Mouse (Mus musculus): ENCODE results near the gene Fyb2. TPM values are rescaled to one million over a fixed set of nuclear protein-coding genes. Genes with fewer than 3 reads are reported as not detected.

Fyb2 gene
- polyA plus RNA-seq, 1 experiment from 2014 or later: not detected

DNA sequence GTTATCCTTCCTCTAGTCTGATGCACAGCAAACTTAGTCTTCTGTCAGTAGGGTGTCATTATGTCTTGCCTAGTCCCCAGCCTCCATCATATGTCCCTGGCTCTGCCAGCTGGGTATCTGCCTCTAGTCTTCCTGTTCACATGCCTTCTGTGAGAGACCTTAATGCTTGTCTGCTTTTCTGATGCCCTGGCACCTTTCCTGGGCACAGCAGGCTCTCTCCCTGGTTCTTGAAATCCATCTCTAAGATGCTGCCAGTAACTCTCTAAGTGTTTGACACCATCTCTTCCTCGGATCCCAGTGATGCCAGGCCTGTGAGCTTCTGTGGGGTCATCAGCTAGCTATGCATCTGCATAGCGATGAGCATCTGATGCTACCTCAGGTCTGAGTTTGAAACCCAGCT, 10.4 kb upstream of the Fyb2 start:
- no peak for ATAC-seq
- no peak overlapping the region for H3K27ac ChIP-seq
- no peaks in the 10 kb centered on the region for H3K9me3 ChIP-seq (replicated peaks)
- no peaks in the 10 kb centered on the region for H3K27me3 ChIP-seq (replicated peaks)
- no peaks in the 10 kb centered on the region for H3K4me1 ChIP-seq
- no peak overlapping the region for H3K4me3 ChIP-seq
- H3K9ac ChIP-seq: no peak overlapping the region
- 63% methylated on average over 2 of the region's 2 CpGs for WGBS (ENCODE audit: insufficient replicate concordance)
- no peaks in the 10 kb centered on the region for H3K36me3 ChIP-seq
- H3K4me2 ChIP-seq: no peak overlapping the region

DNA sequence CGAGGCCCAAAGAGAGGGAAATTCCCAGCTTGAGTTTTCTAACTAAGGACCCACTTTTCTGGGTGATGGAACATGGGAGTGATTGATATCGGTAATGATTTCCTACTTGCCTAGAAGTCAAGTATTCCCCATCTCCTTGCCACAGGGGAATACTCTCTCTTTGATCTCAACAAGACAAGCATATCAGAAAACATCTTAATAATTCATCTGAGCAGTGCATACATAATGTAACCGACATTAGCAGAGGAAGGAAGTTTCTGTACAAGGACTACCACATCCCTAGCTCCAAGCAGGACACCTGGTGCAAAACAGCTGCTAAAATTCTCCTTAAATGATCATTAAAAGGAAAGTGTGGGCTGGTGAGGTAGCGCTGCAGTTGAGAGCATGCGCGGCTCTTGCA, 8.2 kb upstream of the Fyb2 start:
- no peak for ATAC-seq

DNA sequence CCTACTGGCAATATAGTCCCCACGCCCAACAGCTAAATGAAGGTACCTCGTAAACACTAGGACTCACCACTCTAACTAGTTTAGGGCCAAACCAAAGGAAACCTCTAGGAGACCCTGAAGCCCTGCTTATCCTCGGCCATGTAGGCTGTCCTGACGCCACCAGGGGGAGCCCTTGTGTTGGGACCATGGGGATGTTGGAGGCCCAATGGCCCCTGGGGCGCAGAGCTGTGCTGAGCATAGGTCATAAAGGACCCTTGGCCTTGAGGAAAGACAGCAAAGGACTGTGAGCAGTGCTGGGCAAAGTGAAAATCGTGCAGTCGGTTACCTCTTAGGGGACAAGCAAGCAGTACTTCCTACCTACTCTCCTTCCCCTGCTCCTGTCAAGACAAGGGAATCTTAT, 1.6 kb upstream of the Fyb2 start:
- H3K4me2 ChIP-seq: no peak overlapping the region
- 23% methylated on average over 7 of the region's 7 CpGs for WGBS (ENCODE audit: insufficient replicate concordance)

More for the DNA sequence above, 8.2 kb upstream of the Fyb2 start:
- Histone ChIP-seq H3K27ac (no peak overlapping the region), H3K9ac (no peak overlapping the region), H3K4me3 (no peak overlapping the region), H3K27me3 (replicated peaks) (no peaks in the 10 kb centered on the region), H3K36me3 (no peaks in the 10 kb centered on the region), H3K4me1 (no peaks in the 10 kb centered on the region), H3K4me2 (no peak overlapping the region), H3K9me3 (replicated peaks) (no peaks in the 10 kb centered on the region)
- 68% methylated on average over 6 of the region's 6 CpGs for WGBS (ENCODE audit: insufficient replicate concordance)

DNA sequence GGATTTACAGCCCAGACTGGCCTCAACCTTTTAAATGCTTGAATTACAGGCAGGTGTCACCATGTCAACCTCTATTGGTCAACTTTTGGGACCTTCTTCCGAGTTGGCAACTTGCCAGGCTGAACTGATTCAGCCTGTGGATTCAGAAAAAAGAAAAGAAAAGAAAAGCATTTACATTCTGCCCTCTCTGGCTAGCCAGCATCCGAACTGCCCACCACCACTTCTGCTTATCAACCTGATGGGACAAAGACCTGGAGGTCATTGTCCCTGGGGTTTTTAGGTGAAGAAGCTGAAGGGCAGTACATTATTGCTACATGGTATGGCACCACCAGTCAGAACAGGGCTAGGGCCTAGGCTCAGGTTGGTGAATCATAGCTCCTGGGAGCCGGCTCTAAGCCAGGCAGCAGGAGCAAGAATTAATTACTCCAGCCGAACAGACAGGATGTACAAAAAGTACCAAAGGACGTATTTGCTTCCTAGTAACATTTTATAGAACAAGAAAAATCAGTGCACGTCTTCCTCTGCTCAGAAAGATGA, 1.5 kb downstream of the Fyb2 start:
- Histone ChIP-seq H3K4me1 (no peaks in the 10 kb centered on the region), H3K9ac (no peak overlapping the region), H3K27ac (no peak overlapping the region), H3K36me3 (no peaks in the 10 kb centered on the region), H3K9me3 (replicated peaks) (no peaks in the 10 kb centered on the region), H3K4me3 (no peak overlapping the region), H3K4me2 (no peak overlapping the region), H3K27me3 (replicated peaks) (peaks cover 8% of the 10 kb centered on the region)
- ATAC-seq: no peak
- WGBS (ENCODE audit: insufficient replicate concordance): 51% methylated on average over 6 of the region's 6 CpGs

More for the DNA sequence above, 1.6 kb upstream of the Fyb2 start:
- Histone ChIP-seq H3K9ac (no peak overlapping the region), H3K36me3 (no peaks in the 10 kb centered on the region), H3K4me3 (no peak overlapping the region), H3K4me1 (no peaks in the 10 kb centered on the region), H3K27ac (no peak overlapping the region), H3K27me3 (replicated peaks) (peaks cover 8% of the 10 kb centered on the region), H3K9me3 (replicated peaks) (no peaks in the 10 kb centered on the region)
- no peak for ATAC-seq

DNA sequence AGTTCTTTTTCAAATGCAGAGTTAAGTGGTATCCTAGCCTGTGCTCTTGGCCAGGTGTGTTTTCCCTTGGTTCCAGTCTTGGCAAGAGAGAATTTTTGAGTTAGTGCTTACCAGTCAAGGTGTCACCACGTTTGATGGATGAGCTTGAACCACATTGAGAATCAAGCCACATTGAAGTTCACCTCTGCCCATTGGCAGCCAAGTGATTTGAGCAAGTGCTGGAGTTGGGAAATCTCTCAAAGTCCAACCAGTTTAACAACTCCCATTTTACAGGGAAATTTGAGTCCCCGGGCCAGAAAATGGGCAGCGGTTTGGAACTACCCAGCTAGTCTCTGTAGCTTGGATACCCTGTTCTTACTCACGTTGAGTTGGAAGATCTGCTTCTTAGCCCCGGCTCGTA, 4.8 kb downstream of the Fyb2 start:
- no peaks in the 10 kb centered on the region for H3K9me3 ChIP-seq (replicated peaks)

DNA sequence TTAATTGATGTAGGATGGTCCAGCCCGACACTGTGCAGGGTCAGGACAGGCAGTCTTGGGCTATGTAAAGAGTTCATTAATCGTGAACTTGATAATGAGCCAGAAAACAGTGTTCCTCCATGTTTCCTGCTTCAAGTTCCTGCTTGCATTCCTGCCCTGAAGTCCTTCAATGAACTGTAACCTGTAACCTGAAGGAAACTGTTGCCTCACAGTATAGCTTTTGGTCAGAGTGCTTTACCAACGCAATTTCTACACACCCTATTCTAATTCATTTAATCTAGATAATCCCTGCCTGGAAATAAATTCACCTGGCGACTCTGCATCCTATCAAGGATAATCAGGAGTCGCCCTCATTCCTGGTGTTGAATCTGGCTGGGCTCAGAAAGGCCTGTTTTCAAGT, 12.1 kb downstream of the Fyb2 start:
- H3K9me3 ChIP-seq (replicated peaks): no peaks in the 10 kb centered on the region
- no peak overlapping the region for H3K4me3 ChIP-seq
- H3K4me1 ChIP-seq: no peaks in the 10 kb centered on the region
- no peak for ATAC-seq
- no peak overlapping the region for H3K27ac ChIP-seq
- H3K9ac ChIP-seq: no peak overlapping the region
- H3K27me3 ChIP-seq (replicated peaks): no peaks in the 10 kb centered on the region
- no peak overlapping the region for H3K4me2 ChIP-seq
- H3K36me3 ChIP-seq: no peaks in the 10 kb centered on the region
- 55% methylated on average over 5 of the region's 5 CpGs for WGBS (ENCODE audit: insufficient replicate concordance)

More for the DNA sequence above, 4.8 kb downstream of the Fyb2 start:
- H3K9ac ChIP-seq: no peak overlapping the region
- no peak overlapping the region for H3K4me2 ChIP-seq
- no peak overlapping the region for H3K4me3 ChIP-seq
- H3K36me3 ChIP-seq: no peaks in the 10 kb centered on the region
- 71% methylated on average over 6 of the region's 6 CpGs for WGBS (ENCODE audit: insufficient replicate concordance)
- H3K27me3 ChIP-seq (replicated peaks): peaks cover 8% of the 10 kb centered on the region
- ATAC-seq: no peak
- no peak overlapping the region for H3K27ac ChIP-seq
- no peaks in the 10 kb centered on the region for H3K4me1 ChIP-seq

DNA sequence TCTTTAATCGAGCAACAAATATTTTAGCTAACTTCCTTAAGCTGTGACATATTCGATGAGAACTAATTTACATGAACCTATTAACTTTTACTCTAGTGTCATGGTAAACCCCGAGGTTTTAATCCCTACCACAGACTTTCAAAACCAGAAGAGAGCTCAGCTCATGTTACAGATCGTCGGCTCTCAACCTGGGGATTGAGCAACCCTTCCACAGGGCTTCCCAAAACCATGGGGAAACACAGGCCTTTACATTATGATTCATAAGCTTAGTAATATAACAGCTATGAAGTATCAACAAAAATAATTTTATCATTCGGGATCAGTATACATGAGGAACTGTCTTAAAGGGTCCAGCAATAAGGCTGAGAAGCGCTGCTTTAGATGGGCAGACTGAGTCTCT, 15.9 kb downstream of the Fyb2 start:
- no peaks in the 10 kb centered on the region for H3K9me3 ChIP-seq (replicated peaks)
- ATAC-seq: no peak
- H3K9ac ChIP-seq: no peak overlapping the region
- H3K4me1 ChIP-seq: no peaks in the 10 kb centered on the region
- WGBS (ENCODE audit: insufficient replicate concordance): 68% methylated on average over 7 of the region's 7 CpGs
- H3K27me3 ChIP-seq (replicated peaks): no peaks in the 10 kb centered on the region
- no peak overlapping the region for H3K4me2 ChIP-seq
- H3K27ac ChIP-seq: no peak overlapping the region
- no peak overlapping the region for H3K4me3 ChIP-seq
- no peaks in the 10 kb centered on the region for H3K36me3 ChIP-seq

DNA sequence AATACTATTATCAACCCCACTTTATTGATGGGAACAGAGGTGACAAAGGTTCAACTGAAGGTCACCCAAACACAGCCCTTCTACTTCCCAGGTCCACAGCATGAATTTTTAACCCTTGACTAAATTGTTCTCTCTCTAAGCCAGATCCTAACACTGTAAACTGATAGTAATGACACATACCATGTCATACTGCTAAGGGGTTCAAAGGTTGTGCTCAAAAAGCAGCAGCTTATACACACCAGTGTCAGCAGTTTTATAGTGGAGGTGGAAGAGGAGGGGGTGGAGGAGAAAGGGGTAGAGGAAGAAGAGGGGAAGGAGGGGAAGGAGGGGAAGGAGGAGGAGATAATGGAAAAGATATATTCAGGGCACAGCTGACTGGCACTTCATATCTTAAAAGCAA, 20.4 kb downstream of the Fyb2 start:
- Histone ChIP-seq H3K9me3 (replicated peaks) (no peaks in the 10 kb centered on the region), H3K27me3 (replicated peaks) (no peaks in the 10 kb centered on the region), H3K4me2 (no peak overlapping the region), H3K36me3 (no peaks in the 10 kb centered on the region), H3K9ac (no peak overlapping the region), H3K27ac (no peak overlapping the region), H3K4me3 (no peak overlapping the region), H3K4me1 (no peaks in the 10 kb centered on the region)
- ATAC-seq: no peak

DNA sequence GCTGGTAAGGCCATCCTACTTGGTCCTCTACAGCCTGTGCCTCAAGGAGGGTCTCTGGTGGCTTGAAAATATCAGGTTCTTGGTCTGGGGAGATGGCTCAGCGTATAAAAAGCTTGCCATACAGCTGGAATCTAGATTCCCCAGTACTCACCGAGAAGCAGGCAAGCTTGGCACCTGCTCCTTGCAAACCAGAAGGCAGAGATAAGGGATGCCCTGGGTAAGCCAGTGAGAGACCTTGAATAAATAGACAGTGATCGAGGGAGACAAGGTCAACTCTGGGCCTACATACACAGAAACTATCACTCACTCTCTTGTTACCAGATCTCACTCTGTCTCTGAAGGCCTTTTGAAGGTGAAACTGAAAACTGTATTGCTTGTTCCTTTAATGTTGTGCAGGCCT, 21.7 kb downstream of the Fyb2 start:
- ATAC-seq: no peak

DNA sequence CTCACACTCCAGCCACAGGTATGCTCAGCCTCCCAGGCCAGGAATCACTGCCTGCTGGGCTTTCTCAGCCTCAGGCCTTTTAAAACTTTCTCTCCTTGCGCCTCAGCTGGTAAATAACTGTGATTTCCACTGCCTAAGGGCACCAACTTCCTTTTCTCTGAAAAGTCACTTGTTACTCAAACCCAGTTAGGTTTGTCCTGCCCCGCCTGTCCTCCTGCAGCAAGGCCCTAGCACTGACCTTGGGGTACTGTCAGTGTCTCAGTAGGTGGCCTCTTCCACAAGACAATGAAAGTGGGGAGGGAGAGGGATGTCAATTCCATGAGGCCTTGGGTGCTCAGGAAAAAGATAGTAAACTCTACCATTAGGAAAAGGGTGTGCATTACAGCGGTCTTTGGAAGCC, 22.2 kb downstream of the Fyb2 start:
- Histone ChIP-seq H3K4me1 (no peaks in the 10 kb centered on the region), H3K4me3 (no peak overlapping the region), H3K9me3 (replicated peaks) (no peaks in the 10 kb centered on the region), H3K27ac (no peak overlapping the region), H3K27me3 (replicated peaks) (no peaks in the 10 kb centered on the region), H3K36me3 (no peaks in the 10 kb centered on the region), H3K9ac (no peak overlapping the region), H3K4me2 (no peak overlapping the region)
- no peak for ATAC-seq
- WGBS (ENCODE audit: insufficient replicate concordance): 44% methylated on average over 3 of the region's 3 CpGs

More for the DNA sequence above, 21.7 kb downstream of the Fyb2 start:
- Histone ChIP-seq H3K36me3 (no peaks in the 10 kb centered on the region), H3K27ac (no peak overlapping the region), H3K4me2 (no peak overlapping the region), H3K9ac (no peak overlapping the region), H3K4me3 (no peak overlapping the region), H3K4me1 (no peaks in the 10 kb centered on the region), H3K9me3 (replicated peaks) (no peaks in the 10 kb centered on the region), H3K27me3 (replicated peaks) (no peaks in the 10 kb centered on the region)
- 54% methylated on average over 3 of the region's 3 CpGs for WGBS (ENCODE audit: insufficient replicate concordance)

DNA sequence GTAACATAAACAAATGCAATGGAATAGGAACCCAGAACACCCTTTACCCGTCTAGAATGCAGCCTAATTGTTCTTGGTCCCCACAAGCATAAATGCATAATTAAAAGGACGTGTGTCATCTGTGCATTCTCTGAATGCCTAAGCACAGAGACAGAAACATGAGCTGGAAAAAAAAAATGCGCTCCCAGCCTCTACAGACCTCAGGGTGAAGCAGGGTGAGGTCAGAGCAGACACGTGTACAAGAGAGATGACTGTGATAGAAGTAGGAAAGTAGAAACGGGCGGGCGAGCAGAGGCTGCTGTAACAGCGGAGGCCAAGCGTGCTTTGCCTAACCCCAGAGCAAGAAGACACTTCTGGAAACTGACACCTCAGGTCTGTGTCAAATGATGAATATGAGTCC, 22.8 kb downstream of the Fyb2 start:
- Histone ChIP-seq H3K9ac (no peak overlapping the region), H3K27ac (no peak overlapping the region), H3K4me1 (no peaks in the 10 kb centered on the region), H3K9me3 (replicated peaks) (no peaks in the 10 kb centered on the region), H3K4me3 (no peak overlapping the region), H3K4me2 (no peak overlapping the region), H3K27me3 (replicated peaks) (no peaks in the 10 kb centered on the region), H3K36me3 (no peaks in the 10 kb centered on the region)
- 59% methylated on average over 9 of the region's 9 CpGs for WGBS (ENCODE audit: insufficient replicate concordance)
- no peak for ATAC-seq

DNA sequence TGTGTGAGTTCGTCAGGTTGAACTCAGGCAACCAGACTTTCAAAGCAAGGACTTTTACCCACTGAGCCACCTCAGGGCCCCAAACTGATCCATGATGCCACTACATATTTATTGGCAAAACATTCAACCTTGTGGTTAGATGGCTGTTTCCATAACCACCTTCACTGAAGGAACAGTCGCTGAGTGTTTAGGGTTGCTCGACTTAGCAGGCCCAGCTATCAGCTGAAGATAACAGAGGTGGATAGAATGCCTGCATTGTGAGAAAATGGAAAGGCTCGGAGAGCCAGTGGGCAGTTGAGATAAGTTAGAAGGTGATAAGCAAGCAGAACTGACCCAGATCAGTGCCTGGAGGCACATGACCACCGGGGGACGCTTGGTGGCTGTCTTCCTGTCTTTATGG, 26.3 kb downstream of the Fyb2 start:
- Histone ChIP-seq H3K9me3 (replicated peaks) (no peaks in the 10 kb centered on the region), H3K27me3 (replicated peaks) (no peaks in the 10 kb centered on the region), H3K4me1 (no peaks in the 10 kb centered on the region), H3K4me2 (no peak overlapping the region), H3K9ac (no peak overlapping the region), H3K4me3 (no peak overlapping the region), H3K27ac (no peak overlapping the region), H3K36me3 (no peaks in the 10 kb centered on the region)
- no peak for ATAC-seq
- WGBS (ENCODE audit: insufficient replicate concordance): 26% methylated on average over 6 of the region's 6 CpGs

DNA sequence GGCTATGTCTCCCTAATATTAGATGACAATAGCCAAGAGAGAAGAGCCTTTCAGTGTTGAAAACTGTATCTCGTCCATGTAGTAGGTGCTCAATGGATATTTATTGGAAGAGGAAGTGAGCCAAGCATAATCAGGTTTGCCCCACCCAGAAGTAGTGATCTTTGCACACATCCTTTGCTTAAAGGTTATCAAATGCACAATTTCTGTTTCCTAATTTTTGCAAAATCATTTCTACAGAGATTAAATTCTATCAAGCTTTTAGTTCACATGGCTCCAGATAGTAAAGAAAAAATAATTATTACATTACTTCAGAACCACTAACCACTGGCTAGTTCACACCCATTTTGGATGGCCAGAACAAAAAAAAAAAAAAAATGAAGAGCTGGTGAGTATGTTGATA, 28.6 kb downstream of the Fyb2 start:
- Histone ChIP-seq H3K27ac (no peak overlapping the region), H3K36me3 (no peaks in the 10 kb centered on the region), H3K27me3 (replicated peaks) (no peaks in the 10 kb centered on the region), H3K4me1 (no peaks in the 10 kb centered on the region), H3K4me3 (no peak overlapping the region), H3K4me2 (no peak overlapping the region), H3K9ac (no peak overlapping the region), H3K9me3 (replicated peaks) (no peaks in the 10 kb centered on the region)
- WGBS (ENCODE audit: insufficient replicate concordance): 45% methylated on average over 1 of the region's 1 CpGs
- ATAC-seq: no peak
